In the genomic region with DNA sequence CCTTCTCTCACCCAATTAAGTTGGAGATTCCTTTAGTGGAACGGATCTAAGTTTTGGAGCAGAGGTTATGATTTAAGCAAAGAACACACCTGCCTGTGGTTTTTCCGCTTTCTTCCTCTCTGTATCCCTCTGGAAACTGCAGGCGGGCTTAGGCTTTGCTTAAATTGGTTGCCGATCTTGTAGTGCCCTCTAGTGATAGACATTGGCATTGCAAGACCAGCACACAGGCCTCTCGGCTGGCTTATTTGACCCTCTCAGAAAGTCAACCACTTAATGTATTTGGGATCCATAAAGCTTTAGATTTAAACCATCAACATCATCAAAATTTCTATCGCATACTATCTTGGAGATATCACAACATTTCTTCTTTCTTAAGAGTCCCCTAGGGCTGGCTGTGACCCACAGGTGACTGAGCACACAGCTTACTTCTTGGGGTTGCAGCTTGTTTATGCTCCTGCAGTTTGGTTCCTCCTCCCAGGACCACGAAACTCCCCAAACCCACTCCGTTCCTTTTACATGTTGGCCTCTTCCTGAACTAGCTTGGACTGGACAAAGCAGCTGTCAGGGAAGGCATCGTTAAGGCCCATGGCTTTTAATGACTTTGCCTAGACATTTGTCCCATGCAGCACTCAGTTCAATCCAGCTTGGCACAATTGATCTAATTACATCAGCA, we compare ENCODE assay signal across 8 mouse cellular contexts.
DNase-seq lines count a peak whose midpoint lies in the region; ATAC-seq and TF ChIP-seq lines count a peak whose summit lies in the region.

No protein-coding gene starts in this region.

- H3K79me2 ChIP-seq in heart, adult 2 months (replicated peaks; ENCODE audit: control insufficient read depth, insufficient read depth, low read length), result no peaks in the 10 kb centered on the region

- WGBS in embryonic facial prominence, embryonic 11.5 days, result 21% methylated on average over 9 of the region's 9 CpGs
- 16% methylated on average over 9 of the region's 9 CpGs for WGBS in heart, adult 2 months
- 15% methylated on average over 9 of the region's 9 CpGs for WGBS in limb, embryonic 12.5 days

- H3K9ac ChIP-seq in embryonic facial prominence, embryonic 11.5 days (replicated peaks; ENCODE audit: low read length), result no peak overlapping the region
- no peak overlapping the region for H3K9ac ChIP-seq in heart, adult 2 months (ENCODE audit: low read depth, low read length)
- no peak overlapping the region; the same call in 1 of the 2 replicates for H3K9ac ChIP-seq in limb, embryonic 12.5 days (replicated peaks)

- ATAC-seq in embryonic facial prominence, embryonic 11.5 days (replicated peaks; ENCODE audit: insufficient number of reproducible peaks, low FRiP score, low TSS enrichment, low read depth), result peak; percentile 78
- peak; percentile 55; the same call in 1 of the 2 replicates for ATAC-seq in limb, embryonic 12.5 days (ENCODE audit: insufficient number of reproducible peaks, insufficient read depth, low FRiP score, low TSS enrichment, low read depth)
- peak; percentile 57 for ATAC-seq in monocyte, adult 5-6 weeks (replicated peaks; ENCODE audit: insufficient number of reproducible peaks, low FRiP score, low TSS enrichment, poor library complexity, severe bottlenecking)

- peak; percentile 80 for TF ChIP-seq EP300 in heart, adult 2 months (IDR thresholded peaks at IDR 0.05; ENCODE audit: insufficient read depth, low read depth, low read length)

- TF ChIP-seq POLR2A in heart, adult 2 months (IDR thresholded peaks at IDR 0.05; ENCODE audit: insufficient read depth, low read depth, low read length), result no peak

- no peaks in the 10 kb centered on the region for H3K27me3 ChIP-seq in embryonic facial prominence, embryonic 11.5 days (ENCODE audit: control insufficient read depth, insufficient read depth, low read length)
- no peaks in the 10 kb centered on the region for H3K27me3 ChIP-seq in heart, adult 2 months (ENCODE audit: control insufficient read depth, insufficient read depth, low read length)
- H3K27me3 ChIP-seq in limb, embryonic 12.5 days, result peaks cover 3% of the 10 kb centered on the region; the same call in 1 of the 2 replicates
- no peaks in the 10 kb centered on the region for H3K27me3 ChIP-seq in splenic B cell, adult 2 months (ENCODE audit: control insufficient read depth, insufficient read depth, low read length, poor library complexity, severe bottlenecking)

- H3K4me2 ChIP-seq in embryonic facial prominence, embryonic 11.5 days (ENCODE audit: low read depth, low read length), result no peak overlapping the region
- H3K4me2 ChIP-seq in limb, embryonic 12.5 days, result peak overlapping the region; percentile 40

- peak; percentile 75 to 78 for DNase-seq in B cell, adult 2 months
- DNase-seq in adrenal gland, postnatal 14 days, result peak; percentile 82
- DNase-seq in embryonic facial prominence, embryonic 11.5 days (ENCODE audit: low spot score), result peak; percentile 90
- peak; percentile 51 to 57 for DNase-seq in heart, adult 2 months
- DNase-seq in kidney, adult 8-10 months, result peak; percentile 59 to 72
- DNase-seq in splenic B cell, adult 2 months (ENCODE audit: low read depth, low spot score), result peak; percentile 83

- intact Hi-C loops in heart, adult 2 months (cut with DNase I), result loop anchor here (1.0 to 2.0 kb wide), 4 partner anchors 164 to 601 kb away; partner anchors contain the start of gene Gna14

- H3K27ac ChIP-seq in embryonic facial prominence, embryonic 11.5 days (replicated peaks; ENCODE audit: low read depth, low read length), result no peak overlapping the region
- no peak overlapping the region for H3K27ac ChIP-seq in heart, adult 2 months
- H3K27ac ChIP-seq in limb, embryonic 12.5 days, result no peak overlapping the region

- no peak; the same call in 1 of the 2 replicates for TF ChIP-seq CTCF in heart, adult 2 months (IDR thresholded peaks at IDR 0.05)

- H3K4me1 ChIP-seq in embryonic facial prominence, embryonic 11.5 days (ENCODE audit: control insufficient read depth, insufficient read depth, low read length), result no peaks in the 10 kb centered on the region
- no peaks in the 10 kb centered on the region for H3K4me1 ChIP-seq in heart, adult 2 months (ENCODE audit: control insufficient read depth, insufficient read depth, low read length)
- peaks cover 8% of the 10 kb centered on the region for H3K4me1 ChIP-seq in limb, embryonic 12.5 days (replicated peaks)

- H3K4me3 ChIP-seq in embryonic facial prominence, embryonic 11.5 days (ENCODE audit: low read depth, low read length), result no peak overlapping the region
- H3K4me3 ChIP-seq in heart, adult 2 months, result no peak overlapping the region
- no peak overlapping the region for H3K4me3 ChIP-seq in limb, embryonic 12.5 days (replicated peaks)

- no peaks in the 10 kb centered on the region for H3K9me3 ChIP-seq in embryonic facial prominence, embryonic 11.5 days (replicated peaks; ENCODE audit: control insufficient read depth, low read length)
- no peaks in the 10 kb centered on the region for H3K9me3 ChIP-seq in limb, embryonic 12.5 days

- H3K36me3 ChIP-seq in embryonic facial prominence, embryonic 11.5 days (replicated peaks; ENCODE audit: control insufficient read depth, insufficient read depth, low read depth, low read length), result no peaks in the 10 kb centered on the region
- H3K36me3 ChIP-seq in heart, adult 2 months (ENCODE audit: control insufficient read depth, insufficient read depth, low read length), result no peaks in the 10 kb centered on the region
- H3K36me3 ChIP-seq in limb, embryonic 12.5 days, result no peaks in the 10 kb centered on the region
- no peaks in the 10 kb centered on the region for H3K36me3 ChIP-seq in splenic B cell, adult 2 months (ENCODE audit: control insufficient read depth, insufficient read depth, low read length, poor library complexity, severe bottlenecking)
